Mouse (Mus musculus) bone marrow, adult 2 months (tissue): ENCODE measurements around the gene Cyp39a1.

ENCODE experiments used
- CTCF ChIP-seq: fragments of 200-500 bp; IDR thresholded peaks from 2 replicates; pipeline ENCODE4 v1.5.1; 2011; ENCODE audit warnings: low read length, control low read depth; ENCODE audit not compliant: control insufficient read depth, insufficient read depth
- POLR2A ChIP-seq: fragments of 200-500 bp; IDR thresholded peaks from 2 replicates; pipeline ENCODE4 v1.6.1; 2011; ENCODE audit warnings: low read depth, mild to moderate bottlenecking, control low read depth, low read length, borderline replicate concordance; ENCODE audit not compliant: control insufficient read depth

DNA sequence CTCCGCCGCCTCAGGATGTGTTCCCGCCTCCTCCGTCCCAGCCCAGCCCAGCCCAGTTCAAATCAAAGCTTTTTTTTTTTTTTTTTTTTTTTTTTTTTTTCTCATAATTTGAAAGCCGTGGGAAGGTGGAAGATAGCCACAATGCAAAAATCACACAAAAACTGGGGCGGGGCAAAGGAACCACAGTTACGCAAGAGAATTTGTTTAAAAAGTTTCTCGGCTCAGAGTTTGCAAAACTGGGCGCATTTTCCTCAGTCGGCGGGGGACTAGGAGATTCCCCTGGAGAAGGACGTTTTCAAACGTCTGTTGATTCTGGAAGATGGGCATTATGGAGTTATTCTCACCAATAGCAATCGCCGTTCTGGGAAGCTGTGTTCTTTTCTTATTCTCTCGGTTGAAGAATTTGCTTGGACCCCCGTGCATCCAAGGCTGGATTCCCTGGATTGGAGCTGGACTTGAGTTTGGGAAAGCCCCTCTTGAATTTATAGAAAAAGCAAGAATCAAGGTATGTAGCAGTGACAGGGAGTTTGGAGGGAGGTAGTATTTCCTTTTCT, at the start of gene Cyp39a1:
- TF ChIP-seq CTCF: no peak
- no peak for TF ChIP-seq POLR2A
